Mouse (Mus musculus) cerebellum, postnatal 10 days (tissue): ENCODE measurements around the gene Hps4.
A peak's percentile ranks its signal among the peaks of the same experiment; 100 is the strongest.

ENCODE experiments used
- DNase-seq, 2 experiments: peaks; one replicate each; pipeline ENCODE4 v3.0.0; 2021; ENCODE audit warnings: mixed read lengths in 2 of 2

Gene Hps4

GRCm38 (mm10) chr5:112367929-112368328 is 25.0 kb downstream of the Hps4 start:
- DNase-seq, result no peak

- DNase-seq, result peak; percentile 92 to 95
Measured at GRCm38 (mm10) chr5:112368666-112369065, 25.8 kb downstream of the Hps4 start.

- DNase-seq, result no peak
Measured at GRCm38 (mm10) chr5:112369326-112369725, 26.4 kb downstream of the Hps4 start.

GRCm38 (mm10) chr5:112370236-112370813 is 27.4 kb downstream of the Hps4 start:
- peak in 1 of 2 experiments; percentile 65 for DNase-seq

GRCm38 (mm10) chr5:112371933-112372332 is 29.1 kb downstream of the Hps4 start:
- DNase-seq, result peak; percentile 89 to 91

- DNase-seq, result no peak
Measured at GRCm38 (mm10) chr5:112376111-112376510, 33.2 kb downstream of the Hps4 start.

GRCm38 (mm10) chr5:112377380-112377779 is 34.5 kb downstream of the Hps4 start:
- no peak for DNase-seq

- DNase-seq, result no peak
Measured at GRCm38 (mm10) chr5:112378716-112379115, 35.8 kb downstream of the Hps4 start.

- DNase-seq, result no peak
Measured at GRCm38 (mm10) chr5:112381154-112381553, 38.3 kb downstream of the Hps4 start.

- no peak for DNase-seq
Measured at GRCm38 (mm10) chr5:112382042-112382441, 39.2 kb downstream of the Hps4 start.

- DNase-seq, result peak in 1 of 2 experiments; percentile 60
Measured at GRCm38 (mm10) chr5:112382641-112383330, 39.9 kb downstream of the Hps4 start.

- DNase-seq, result no peak
Measured at GRCm38 (mm10) chr5:112384805-112385472, 42.1 kb downstream of the Hps4 start.

- peak in 1 of 2 experiments; percentile 2 for DNase-seq
Measured at GRCm38 (mm10) chr5:112385973-112386372, 43.1 kb downstream of the Hps4 start.

GRCm38 (mm10) chr5:112389352-112389751 is 46.5 kb downstream of the Hps4 start:
- DNase-seq, result peak in 1 of 2 experiments; percentile 42

GRCm38 (mm10) chr5:112391002-112391401 is 48.1 kb downstream of the Hps4 start:
- no peak for DNase-seq

GRCm38 (mm10) chr5:112391676-112392323 is 48.9 kb downstream of the Hps4 start:
- peak; percentile 68 to 79 for DNase-seq

GRCm38 (mm10) chr5:112393741-112394414 is 51.0 kb downstream of the Hps4 start:
- peak in 1 of 2 experiments; percentile 47 for DNase-seq

- DNase-seq, result no peak
Measured at GRCm38 (mm10) chr5:112394415-112394763, 51.5 kb downstream of the Hps4 start.

- DNase-seq, result peak; percentile 89 to 90
Measured at GRCm38 (mm10) chr5:112394779-112395443, 52.0 kb downstream of the Hps4 start, which contains the start of gene Asphd2. TSS of gene Asphd2 (minus strand) at chr5:112394866.

- peak in 1 of 2 experiments; percentile 11 for DNase-seq
Measured at GRCm38 (mm10) chr5:112396066-112396465, 53.2 kb downstream of the Hps4 start.

GRCm38 (mm10) chr5:112399284-112399683 is 56.4 kb downstream of the Hps4 start:
- peak; percentile 49 to 63 for DNase-seq

GRCm38 (mm10) chr5:112402437-112402836 is 59.6 kb downstream of the Hps4 start:
- no peak for DNase-seq
